Mouse (Mus musculus): ENCODE data around the gene Mycl. TPM values are rescaled to one million over a fixed set of nuclear protein-coding genes. Genes with fewer than 3 reads are reported as not detected.

Mycl gene
- 10 to 100 TPM; 41.7 to 47.2 TPM for total RNA-seq (2021)
- long read RNA-seq, experiment 1, transcript Mycl-202 (3 exons, 3,293 nt), result minor isoform, 22 of 92 reads
- long read RNA-seq, experiment 1, transcript Mycl-201 (2 exons, 3,501 nt), result major isoform, 64 of 92 reads
- long read RNA-seq, experiment 1, partial matches to known transcripts, result 2 of 92 reads
- long read RNA-seq, experiment 1, other reads (novel, unspliced or antisense), result 1 of 92 reads
- long read RNA-seq, experiment 2, transcript Mycl-201 (2 exons, 3,501 nt), result major isoform, 55 of 83 reads
- long read RNA-seq, experiment 2, transcript Mycl-202 (3 exons, 3,293 nt), result minor isoform, 19 of 83 reads
- long read RNA-seq, experiment 2, partial matches to known transcripts, result 6 of 83 reads
- long read RNA-seq, experiment 2, other reads (novel, unspliced or antisense), result 2 of 83 reads

DNA sequence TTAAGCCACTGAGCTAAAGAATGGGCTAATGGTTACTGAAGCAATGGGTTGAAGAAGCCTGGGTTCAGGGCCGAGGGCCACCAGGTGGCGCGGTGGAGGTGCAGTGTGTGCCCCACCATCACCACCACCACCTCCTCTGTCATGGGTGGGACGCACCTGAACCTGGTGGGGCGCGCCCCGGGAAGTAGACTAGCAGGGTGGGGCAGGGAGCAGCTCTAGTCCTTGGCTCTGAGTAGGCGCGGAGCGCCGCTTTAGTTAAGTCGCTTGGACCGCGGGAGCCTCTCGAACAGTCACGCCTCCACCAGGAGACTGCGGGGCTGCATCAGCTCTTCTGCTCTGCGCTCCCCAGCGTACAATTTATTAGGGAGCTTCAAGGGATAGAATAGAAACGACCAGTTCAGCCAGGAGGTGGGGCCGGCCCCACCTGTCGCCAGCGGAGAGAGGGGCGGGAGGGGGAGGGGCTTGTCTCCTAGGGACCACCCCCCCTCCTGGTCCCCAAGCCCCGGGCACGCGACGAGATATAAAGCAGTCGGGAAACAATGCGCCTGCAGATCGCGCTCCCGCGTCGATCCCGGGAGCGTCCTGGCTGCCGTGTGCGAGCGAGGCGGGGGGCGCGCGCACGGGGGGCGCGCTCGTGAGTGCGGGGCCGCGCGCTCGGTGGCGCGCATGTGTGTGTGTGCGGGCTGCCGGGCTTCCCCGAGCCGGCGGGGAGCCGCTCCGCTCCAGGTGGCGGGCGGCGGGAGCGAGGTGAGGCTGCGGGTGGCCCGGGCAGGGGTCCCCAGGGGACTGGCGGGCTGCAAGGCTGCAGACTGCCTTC lies at the start of gene Mycl:
TSS of gene Mycl (plus strand) at position 249 of the 817 bp plus-strand sequence.
- DNase-seq (ENCODE audit: low spot score in 2 of 2), result peak; percentile 89 to 90

DNA sequence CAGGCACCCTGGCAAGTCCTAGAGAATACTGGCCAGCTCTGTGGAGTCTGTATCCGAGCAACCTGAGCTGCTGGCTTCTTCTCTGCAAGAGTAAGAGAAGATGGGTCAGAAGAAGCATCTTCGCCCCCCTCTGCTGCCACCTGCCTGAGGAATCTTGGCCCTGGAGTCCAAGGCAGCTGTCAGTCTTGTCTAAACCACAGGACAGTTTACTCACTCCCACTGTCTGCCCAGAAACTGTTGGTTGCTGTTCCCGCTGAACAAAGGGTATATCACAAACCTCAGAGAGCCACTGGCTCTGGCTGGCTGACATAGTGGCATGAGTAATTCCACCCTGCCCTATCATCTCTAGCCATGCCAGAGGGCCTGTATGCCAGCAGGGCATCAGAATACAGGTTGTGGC lies 48.2 kb upstream of the Mycl start:
- no peak for DNase-seq (ENCODE audit: low spot score in 2 of 2)

DNA sequence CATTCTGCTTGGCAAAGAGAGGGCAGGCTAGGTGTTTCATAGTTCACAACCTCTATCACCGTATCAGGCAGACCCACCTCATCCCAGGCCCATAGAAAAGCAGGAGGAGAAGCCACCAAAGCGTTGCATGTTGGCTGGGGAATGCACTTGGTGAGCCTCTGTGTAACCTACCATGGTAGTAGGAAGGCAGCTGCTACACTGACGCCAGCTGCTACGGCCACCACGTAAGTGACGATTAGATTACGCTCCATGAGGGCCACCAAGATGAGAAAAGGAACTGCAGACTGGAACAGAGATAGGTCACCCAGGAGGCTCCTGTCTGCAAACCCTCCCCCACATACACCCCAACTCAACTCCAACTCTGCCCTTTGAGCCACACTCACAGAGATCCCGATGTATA lies 46.4 kb upstream of the Mycl start:
- DNase-seq (ENCODE audit: low spot score in 2 of 2), result no peak

DNA sequence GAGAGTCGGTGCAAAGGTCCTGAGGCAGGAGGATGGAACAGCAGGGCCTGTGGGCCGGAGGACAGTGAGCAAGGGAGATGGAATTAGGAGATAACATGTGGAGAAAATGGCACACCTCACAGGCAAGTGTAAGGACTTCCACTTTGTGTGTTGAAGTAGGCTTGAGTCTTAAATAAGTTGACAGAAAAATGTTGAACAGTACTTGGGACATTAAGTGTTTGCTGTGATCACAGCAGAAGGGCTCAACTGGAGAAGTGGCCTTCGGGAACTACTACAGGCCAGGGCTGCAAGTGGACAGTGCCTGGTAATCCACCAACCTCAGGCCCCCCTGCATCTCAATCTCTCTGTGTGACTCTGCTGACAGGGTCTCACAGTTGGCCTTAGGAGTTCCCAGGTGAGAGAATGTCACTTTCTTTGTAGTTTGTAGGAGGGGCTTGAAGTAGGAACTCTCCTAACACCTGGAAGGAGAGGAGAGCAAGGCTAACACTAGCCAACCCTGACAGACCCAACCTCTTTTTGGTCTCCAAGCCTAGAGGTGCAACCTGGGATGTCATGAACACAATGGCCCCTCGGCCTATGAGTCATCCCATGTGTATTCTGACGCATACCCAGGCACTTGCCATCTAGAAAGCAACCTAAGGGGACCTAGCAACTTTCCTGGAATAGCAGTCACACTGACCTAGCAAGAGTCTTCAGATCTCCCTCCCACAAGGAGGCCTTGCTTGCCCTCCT lies 40.6 kb upstream of the Mycl start:
- no peak for DNase-seq (ENCODE audit: low spot score in 2 of 2)

DNA sequence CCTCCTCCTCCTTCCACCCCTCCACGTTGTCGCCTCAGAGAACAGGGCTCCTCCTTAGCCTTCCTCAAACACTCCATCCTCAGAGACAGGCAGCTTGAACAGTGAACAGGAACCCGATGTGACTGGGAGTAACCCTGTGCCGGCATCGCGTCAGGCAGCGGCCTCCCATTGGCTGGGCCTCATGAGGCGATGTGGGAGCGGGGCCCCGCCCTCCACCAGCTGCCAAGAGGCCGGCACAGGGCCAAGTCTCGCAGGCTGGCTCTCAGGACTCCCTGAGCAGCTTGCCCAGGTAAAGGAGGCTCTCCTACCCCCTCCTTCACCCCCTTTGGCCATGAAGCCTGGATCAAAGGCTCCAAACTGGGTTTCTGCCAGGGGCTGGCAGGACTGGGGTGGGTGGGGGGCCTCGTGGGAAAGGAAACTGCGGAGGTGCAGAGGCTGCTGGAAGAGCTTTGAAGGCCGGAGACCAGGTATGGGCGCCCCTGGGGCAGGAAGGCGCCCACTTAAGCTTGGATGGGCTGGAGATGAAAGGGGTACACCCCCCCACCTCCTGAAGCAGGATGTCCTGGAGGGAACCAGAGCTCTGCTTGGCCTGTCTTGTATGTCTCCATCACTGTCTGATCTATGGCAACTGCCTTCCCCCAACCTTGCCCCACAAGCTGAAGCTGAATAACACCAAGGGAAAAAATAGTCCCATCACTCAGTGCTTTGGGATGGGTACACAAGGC lies 39.9 kb upstream of the Mycl start:
- peak; percentile 79 to 90 for DNase-seq (ENCODE audit: low spot score in 2 of 2)

DNA sequence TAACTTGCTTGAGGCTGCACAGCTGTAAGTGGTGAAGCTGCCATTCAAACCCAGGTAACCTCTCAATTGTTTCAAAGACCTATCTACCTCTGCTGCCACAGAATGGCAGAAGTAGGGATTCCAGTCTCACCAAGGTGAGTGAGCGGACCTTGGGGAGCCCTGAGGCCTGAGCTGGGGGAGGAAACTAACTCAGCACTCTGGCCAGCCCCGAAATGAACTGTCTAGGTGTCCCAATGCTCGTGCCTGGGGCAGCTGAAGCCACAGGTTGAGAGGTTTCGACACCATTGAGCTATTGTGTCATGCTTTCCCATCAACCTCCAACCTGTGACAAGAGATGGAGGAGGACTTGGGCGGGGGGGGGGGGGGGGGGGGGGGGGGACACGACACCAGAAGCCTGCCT lies 39.2 kb upstream of the Mycl start:
- DNase-seq (ENCODE audit: low spot score in 2 of 2), result no peak

DNA sequence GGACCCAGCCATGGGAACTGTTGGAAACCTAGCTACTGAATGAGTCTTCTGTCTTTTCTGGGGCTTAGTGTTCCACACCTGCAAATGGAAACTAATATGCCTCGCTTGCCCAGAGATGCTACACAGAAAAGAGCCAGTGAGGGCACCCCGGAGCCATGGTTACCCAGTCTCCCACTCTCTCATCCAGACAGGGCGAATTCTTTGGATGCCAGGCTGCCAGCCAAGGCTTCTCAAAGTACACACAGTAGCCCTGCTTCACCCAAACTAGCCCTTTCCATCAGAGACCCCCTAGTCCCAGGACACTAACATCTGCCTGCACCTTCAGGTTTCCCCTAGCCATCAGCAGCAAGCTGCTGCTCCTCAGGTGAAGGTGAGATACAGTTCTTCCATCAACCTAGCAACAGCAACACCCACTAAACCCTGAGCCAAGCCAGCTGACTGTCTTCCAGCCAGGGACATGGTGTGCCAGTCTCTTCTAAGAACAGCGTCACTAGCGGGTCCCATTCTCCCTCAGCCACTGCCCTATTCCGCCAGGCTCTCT lies 36.9 kb upstream of the Mycl start:
- DNase-seq (ENCODE audit: low spot score in 2 of 2), result peak; percentile 70 to 86

DNA sequence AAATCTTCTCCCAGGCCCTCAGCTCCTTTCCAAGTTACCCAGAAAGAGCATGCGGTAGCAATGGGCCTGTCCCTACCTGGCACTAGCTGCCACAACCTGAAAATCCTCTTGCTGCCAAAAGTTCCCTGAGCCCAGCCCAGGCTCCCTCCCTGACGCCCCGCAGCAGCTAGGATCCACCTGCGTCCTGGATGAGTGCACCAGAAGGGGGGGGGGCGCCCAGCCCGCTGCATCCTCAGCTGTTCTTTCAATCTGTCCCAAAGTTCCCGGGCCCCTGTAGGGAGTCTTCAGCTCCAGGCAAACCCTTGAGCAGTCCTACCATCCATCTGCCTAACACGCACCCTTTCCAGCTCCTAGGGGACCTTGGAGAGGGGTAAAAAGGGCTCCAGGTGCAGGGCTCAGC lies 35.6 kb upstream of the Mycl start:
- DNase-seq (ENCODE audit: low spot score in 2 of 2), result no peak

DNA sequence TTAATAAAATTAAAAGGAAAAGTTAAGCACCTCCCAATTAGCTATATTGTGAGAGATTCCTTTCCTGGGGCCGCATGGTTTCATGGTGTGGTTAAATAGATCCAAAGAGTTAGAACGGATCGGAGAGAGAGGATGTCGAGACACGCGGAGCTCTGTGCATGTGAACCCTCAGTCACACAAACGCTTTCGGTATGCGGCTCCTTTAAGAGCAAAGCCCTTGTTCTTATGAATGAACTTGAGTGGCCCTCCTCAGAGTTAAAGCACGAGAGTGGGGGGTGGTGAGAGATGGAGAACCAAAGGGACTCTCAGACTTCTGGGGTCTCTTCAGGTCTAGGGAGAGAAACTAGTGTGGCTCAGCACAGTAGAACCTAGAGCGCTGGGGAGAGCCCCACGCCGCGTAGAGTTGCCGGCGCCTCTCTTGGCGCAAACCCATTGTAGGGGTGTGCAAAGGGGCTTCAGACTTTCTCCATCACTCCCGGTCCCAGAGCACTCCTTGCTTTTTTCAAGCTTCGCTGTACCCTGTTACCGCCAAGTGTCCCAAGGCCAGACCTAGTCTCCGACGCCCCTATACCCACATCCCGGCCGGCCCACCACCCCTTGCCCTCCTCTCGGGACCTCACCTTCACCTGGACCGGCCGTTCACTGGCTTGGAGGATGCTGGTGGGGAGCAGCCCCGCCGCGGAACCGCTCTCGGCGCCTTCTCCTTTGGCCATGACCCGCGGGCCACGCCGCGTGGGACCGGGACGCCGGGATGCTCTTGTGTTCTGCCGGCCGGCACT lies 34.9 kb upstream of the Mycl start:
- peak; percentile 40 to 41 for DNase-seq (ENCODE audit: low spot score in 2 of 2)

DNA sequence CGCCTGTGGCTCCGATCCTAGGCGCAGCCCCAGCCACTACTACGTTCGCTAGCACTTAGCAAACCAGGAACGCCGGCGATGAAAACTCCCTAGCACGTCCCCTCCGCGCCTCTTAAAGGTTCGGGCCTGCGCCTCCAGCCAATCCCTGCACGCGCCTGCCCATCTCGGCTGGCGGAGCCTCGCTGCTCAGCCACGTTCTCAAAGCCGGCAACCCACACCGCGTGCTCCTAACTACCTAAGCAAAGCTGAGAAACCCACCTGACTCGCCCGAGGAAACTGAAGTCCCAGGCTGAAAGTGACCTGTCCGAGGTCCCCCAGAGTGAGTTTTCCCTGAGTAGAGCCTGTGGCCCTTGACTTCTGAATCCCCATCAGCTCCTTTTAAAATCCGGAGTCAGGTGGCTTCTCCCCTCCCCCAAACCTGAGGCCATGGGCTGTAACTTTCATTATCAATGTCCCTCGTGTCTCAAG lies 34.3 kb upstream of the Mycl start, which contains the start of gene Mfsd2a:
TSS of gene Mfsd2a (minus strand) at position 89 of the 468 bp plus-strand sequence.
- peak; percentile 61 to 75 for DNase-seq (ENCODE audit: low spot score in 2 of 2)

DNA sequence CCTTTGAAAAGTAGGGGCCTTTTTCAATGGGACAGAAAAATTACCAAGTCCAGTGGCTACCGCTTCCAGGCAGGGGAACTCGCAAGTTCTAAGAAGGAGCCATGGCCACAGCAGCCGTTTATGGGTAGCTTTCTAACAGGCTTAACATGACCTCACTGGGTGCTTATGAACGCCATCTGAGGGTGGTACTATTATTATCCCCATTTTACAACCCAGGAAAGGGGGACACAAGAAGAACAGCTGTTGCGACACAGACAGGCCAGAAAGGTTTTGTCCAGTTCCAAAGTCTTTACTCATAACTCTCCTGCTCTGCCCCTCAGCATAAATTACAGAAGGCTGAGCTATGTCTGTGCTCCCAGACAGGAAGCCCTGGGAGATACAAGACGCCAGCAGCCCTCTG lies 33.9 kb upstream of the Mycl start:
- DNase-seq (ENCODE audit: low spot score in 2 of 2), result no peak

DNA sequence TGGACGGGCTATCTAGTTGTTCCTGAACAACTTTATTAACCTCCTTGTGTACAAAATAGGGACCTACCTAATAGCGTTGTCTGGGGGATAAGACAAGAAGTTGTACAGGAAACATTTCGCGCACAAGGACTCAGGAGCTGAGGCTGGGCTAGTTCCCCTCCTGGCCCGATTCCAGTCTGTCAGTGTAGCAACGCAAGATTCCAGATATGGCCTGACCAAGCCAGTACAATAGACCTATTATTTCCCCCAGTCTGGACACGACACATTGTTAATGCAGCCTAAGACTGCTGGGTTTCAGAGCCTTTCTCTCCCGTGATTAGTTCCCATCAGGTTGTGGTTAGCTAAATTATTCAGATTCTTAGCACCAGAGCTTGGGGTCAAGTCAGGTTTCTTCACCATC lies 32.7 kb upstream of the Mycl start:
- no peak for DNase-seq (ENCODE audit: low spot score in 2 of 2)

DNA sequence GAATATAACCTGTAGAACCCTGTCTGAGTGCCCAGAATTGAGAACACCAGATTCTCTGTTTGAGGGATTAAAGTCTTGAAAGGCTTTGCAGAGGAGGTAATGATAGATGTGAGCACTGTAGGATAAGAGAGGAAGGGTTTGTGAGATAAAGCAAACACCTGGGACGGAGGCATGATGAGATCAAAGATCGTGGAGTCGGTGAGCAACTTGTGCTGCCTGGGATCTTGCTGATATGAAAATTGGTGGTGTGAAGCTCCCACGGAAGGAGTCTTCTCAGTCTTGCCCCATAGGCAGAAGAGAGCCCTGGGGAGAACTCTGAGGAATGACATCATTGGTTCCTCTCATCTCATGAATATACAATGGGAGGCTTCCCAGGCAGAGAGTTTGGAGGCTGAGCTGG lies 27.3 kb upstream of the Mycl start:
- DNase-seq (ENCODE audit: low spot score in 2 of 2), result no peak

DNA sequence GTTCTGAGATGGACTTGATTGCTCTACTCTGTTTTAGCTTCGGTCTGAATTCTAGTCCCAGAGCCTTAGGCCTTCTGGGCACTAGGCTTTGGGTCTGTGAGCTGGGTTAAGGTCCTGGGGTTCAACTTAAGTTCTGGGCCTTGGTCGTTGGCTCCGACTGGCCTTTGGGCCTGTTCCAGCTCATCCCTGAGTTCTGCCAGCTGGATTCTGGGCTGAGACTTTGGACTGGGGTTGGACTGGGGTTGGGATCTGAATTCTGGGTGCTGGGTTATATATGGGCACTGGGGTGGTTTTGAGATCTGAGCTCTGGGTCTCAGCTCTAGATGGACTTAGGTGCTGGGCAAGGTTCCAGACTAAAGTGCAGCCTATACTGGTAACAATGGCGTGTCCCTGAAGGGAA lies 24.3 kb upstream of the Mycl start:
- DNase-seq (ENCODE audit: low spot score in 2 of 2), result no peak

DNA sequence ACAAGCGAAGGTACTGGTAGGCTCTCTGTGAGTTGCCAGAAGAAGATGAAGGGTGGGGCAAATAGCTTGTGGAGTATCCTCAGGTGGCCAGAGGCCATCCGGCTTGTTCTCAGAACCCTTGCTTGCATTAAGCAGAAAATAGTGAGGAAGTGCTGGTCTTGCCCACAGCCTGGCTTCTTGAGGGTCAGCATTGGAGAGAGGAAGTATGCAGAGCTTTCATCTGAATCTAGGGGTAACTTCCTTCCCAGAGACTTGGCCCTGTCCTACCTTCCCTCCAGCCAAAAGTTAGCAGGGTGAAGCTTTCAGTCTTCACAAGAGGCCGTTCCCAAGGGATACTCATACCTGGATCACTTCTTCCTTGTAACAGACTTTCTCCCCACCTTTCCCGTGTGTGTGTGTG lies 23.8 kb upstream of the Mycl start:
- no peak for DNase-seq (ENCODE audit: low spot score in 2 of 2)

DNA sequence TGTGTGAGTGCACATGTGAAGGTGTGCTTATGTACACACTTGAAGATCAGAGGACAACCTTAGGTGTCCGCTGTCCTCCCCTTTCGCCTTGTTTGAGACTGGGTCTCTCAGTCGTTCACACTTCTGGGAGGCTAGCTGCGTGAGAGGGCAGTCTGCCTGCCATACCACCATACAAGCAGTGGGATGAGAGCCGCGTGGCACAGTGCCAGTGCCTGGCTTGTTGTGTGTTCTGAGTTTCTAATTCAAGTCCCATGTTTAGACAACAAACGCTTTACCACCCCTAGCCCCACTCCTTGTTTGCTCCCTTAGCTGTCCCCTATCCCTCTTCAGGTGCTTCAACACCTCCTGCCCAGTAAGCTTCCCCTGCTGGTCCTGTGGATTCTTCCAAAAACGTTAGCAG lies 23.4 kb upstream of the Mycl start:
- DNase-seq (ENCODE audit: low spot score in 2 of 2), result no peak

DNA sequence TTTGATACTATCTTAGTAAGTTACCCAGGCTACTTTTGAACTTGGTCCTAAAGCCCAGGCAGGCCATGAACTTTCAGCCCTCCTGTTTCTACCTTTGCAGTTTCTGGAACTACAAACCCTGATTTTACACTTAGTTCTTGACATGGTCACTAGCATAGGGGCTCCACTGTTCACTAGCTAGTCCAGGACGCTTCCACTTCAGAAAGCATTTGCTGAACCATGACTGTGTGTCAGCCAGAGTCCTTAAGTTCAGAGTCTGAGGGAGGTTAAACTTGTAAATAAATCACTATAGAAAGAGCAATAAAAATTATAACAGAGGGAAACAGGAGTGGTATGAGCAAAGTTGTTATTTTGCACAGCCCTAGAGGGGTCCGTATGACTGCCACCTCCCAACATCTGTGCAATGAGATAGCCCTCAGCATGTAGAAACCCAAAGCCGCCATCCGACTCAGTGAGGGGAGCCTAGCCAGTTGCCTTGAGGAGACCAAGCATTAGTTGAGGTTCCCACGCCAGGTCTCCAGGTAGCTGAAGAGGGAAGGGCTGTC lies 20.4 kb upstream of the Mycl start:
- no peak for DNase-seq (ENCODE audit: low spot score in 2 of 2)

DNA sequence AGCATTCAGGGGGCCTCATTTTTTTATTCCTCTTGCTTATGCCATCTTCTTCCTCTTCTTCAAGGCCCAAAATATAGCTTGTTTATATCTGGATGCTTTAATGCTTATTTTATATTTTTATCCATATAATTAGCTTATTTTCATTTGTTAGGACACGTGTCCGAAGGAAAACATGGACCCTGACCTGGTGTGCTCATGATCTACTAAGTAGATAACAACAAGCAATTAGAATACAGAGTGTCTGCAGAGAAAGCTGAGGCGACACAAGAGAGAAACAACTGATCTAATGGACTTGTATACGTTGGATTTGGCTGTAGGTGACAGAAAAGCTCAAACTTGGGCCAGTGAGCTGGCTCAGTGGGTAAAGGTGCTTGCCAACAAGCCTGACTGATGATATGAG lies 18.6 kb upstream of the Mycl start:
- no peak for DNase-seq (ENCODE audit: low spot score in 2 of 2)

DNA sequence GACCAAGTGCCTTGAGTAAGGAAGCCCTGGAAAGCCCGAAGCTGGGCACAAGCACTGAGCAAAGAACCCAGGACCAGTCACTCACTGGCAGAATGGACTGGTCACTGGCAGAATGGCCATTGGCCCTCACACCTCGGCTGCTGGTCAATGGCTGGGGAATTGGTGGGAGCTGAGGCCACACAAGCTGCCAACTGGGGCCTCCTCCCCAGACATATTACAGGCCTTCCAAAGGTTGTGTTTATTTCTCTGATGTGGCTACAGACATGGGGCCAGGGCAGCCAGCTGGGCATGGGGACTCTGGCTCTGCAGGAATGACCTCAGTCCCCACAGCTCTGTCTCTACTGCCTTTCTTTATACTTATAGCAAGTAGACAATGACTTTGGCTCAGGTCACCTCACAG lies 16.6 kb upstream of the Mycl start:
- DNase-seq (ENCODE audit: low spot score in 2 of 2), result no peak

DNA sequence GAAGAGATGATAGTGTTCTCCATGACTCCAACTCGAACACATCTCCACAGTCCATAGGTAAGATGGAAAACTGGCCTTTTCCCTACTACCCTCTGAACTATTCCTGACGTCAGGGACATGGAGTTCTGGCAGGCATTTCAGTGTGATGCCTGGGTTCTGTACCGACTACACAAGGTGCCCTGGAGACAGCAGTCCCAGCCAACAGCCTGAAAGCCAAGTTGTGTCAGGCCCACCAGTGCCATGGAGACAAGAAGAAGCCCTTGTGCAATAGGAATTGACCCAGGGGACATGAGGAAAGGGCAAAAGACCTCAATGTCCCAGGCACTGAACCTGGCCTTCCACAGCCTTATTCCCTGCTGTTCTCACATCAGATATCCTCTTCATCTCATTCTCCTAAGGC lies 15.6 kb upstream of the Mycl start:
- no peak for DNase-seq (ENCODE audit: low spot score in 2 of 2)

All from layer of hippocampus, postnatal 14 days (tissue).